Mouse (Mus musculus) forebrain, embryonic 11.5 days (tissue): ENCODE measurements around the gene Il25. TPM values are rescaled to one million over a fixed set of nuclear protein-coding genes. Genes with fewer than 3 reads are reported as not detected.

Experiments used
- ATAC-seq: fragments of 200-750 bp; cut with Nextera tagmentation; replicated peaks from 2 replicates; pipeline ENCODE4 v1.8.0; 2017; ENCODE audit warnings: moderate TSS enrichment; ENCODE audit not compliant: low FRiP score
- DNase-seq: peaks from one replicate; pipeline ENCODE4 v3.0.0-alpha.2; 2017; ENCODE audit warnings: low spot score
- H3K27ac ChIP-seq: fragments of 300-500 bp; sonication (generic); 2 replicates; pipeline ENCODE4 v1.5.1; 2014; ENCODE audit warnings: low read depth, low read length
- H3K27me3 ChIP-seq: fragments of 300-500 bp; sonication (generic); 2 replicates; pipeline ENCODE4 v1.6.1; 2014; ENCODE audit warnings: mild to moderate bottlenecking, low read length, mixed read lengths; ENCODE audit not compliant: control insufficient read depth, insufficient read depth
- H3K36me3 ChIP-seq: fragments of 300-500 bp; sonication (generic); 2 replicates; pipeline ENCODE4 v1.6.1; 2014; ENCODE audit warnings: mild to moderate bottlenecking, low read length, moderate library complexity, mixed read lengths; ENCODE audit not compliant: control insufficient read depth, insufficient read depth
- H3K4me1 ChIP-seq: fragments of 300-500 bp; sonication (generic); replicated peaks from 2 replicates; pipeline ENCODE4 v1.6.1; 2014; ENCODE audit warnings: low read length, mixed read lengths; ENCODE audit not compliant: control insufficient read depth, insufficient read depth
- H3K4me2 ChIP-seq: fragments of 300-500 bp; sonication (generic); 2 replicates; pipeline ENCODE4 v1.6.1; 2014; ENCODE audit warnings: low read depth, mild to moderate bottlenecking, low read length, moderate library complexity, mixed read lengths; ENCODE audit not compliant: severe bottlenecking
- H3K4me3 ChIP-seq: fragments of 300-500 bp; sonication (generic); 2 replicates; pipeline ENCODE4 v1.5.1; 2014; ENCODE audit warnings: low read depth, low read length
- H3K9ac ChIP-seq: fragments of 300-500 bp; sonication (generic); 2 replicates; pipeline ENCODE4 v1.6.1; 2014; ENCODE audit warnings: low read length
- H3K9me3 ChIP-seq: fragments of 300-500 bp; sonication (generic); 2 replicates; pipeline ENCODE4 v1.6.1; 2016; ENCODE audit warnings: low read length, mixed read lengths; ENCODE audit not compliant: control insufficient read depth
- WGBS: fragments of 180-500 bp; shearing (Covaris S2); extraction: QIAGEN DNeasy Blood & Tissue Kit; methylation state at CpG from one replicate; pipeline ENCODE4 v1.1.7; 2014; 5-methylcytosine and 5-hydroxymethylcytosine counted together
- polyA plus RNA-seq: library from polyadenylated mRNA; unstranded; fragments of >200 nt; fragmentation: Nextera tagmentation; extraction: Ambion mirVana; gene quantifications from 2 replicates; pipeline ENCODE4 v1.2.1, GENCODE M21; 2014

The Il25 gene
- polyA plus RNA-seq, 1 experiment from 2014 or later, result not detected

GRCm38 (mm10) chr14:54936831-54937160, 4.3 kb downstream of the Il25 start:
- Histone ChIP-seq H3K27ac (no peak overlapping the region), H3K9ac (no peak overlapping the region; the same call in 1 of the 2 replicates), H3K4me2 (no peak overlapping the region), H3K9me3 (no peaks in the 10 kb centered on the region), H3K4me1 (no peaks in the 10 kb centered on the region), H3K27me3 (no peaks in the 10 kb centered on the region), H3K4me3 (no peak overlapping the region), H3K36me3 (no peaks in the 10 kb centered on the region)
- ATAC-seq, result no peak
- 71% methylated on average over 6 of the region's 6 CpGs for WGBS
- no peak for DNase-seq

GRCm38 (mm10) chr14:54937361-54938182, 5.1 kb downstream of the Il25 start:
- no peak overlapping the region for H3K4me3 ChIP-seq
- no peaks in the 10 kb centered on the region for H3K4me1 ChIP-seq
- no peak for ATAC-seq
- H3K4me2 ChIP-seq, result no peak overlapping the region
- H3K9ac ChIP-seq, result no peak overlapping the region
- no peaks in the 10 kb centered on the region for H3K27me3 ChIP-seq
- no peaks in the 10 kb centered on the region for H3K9me3 ChIP-seq
- H3K27ac ChIP-seq, result no peak overlapping the region
- DNase-seq, result no peak
- 85% methylated on average over 16 of the region's 16 CpGs for WGBS
- H3K36me3 ChIP-seq, result no peaks in the 10 kb centered on the region

- H3K9ac ChIP-seq, result no peak overlapping the region
- no peak overlapping the region for H3K4me3 ChIP-seq
- no peaks in the 10 kb centered on the region for H3K9me3 ChIP-seq
- DNase-seq, result no peak
- no peaks in the 10 kb centered on the region for H3K4me1 ChIP-seq
- H3K27ac ChIP-seq, result no peak overlapping the region
- H3K36me3 ChIP-seq, result no peaks in the 10 kb centered on the region
- H3K27me3 ChIP-seq, result no peaks in the 10 kb centered on the region
- no peak overlapping the region for H3K4me2 ChIP-seq
- WGBS, result 82% methylated on average over 15 of the region's 15 CpGs
- ATAC-seq, result no peak
Observed at GRCm38 (mm10) chr14:54938431-54939219, 6.1 kb downstream of the Il25 start.

- 52% methylated on average over 12 of the region's 12 CpGs for WGBS
- H3K9me3 ChIP-seq, result no peaks in the 10 kb centered on the region
Observed at GRCm38 (mm10) chr14:54939434-54940175, 7.1 kb downstream of the Il25 start.

GRCm38 (mm10) chr14:54940176-54940530, 7.7 kb downstream of the Il25 start:
- Histone ChIP-seq H3K4me3 (no peak overlapping the region), H3K27ac (no peak overlapping the region), H3K27me3 (no peaks in the 10 kb centered on the region), H3K9ac (no peak overlapping the region), H3K4me2 (no peak overlapping the region), H3K36me3 (no peaks in the 10 kb centered on the region), H3K4me1 (no peaks in the 10 kb centered on the region), H3K9me3 (no peaks in the 10 kb centered on the region)
- DNase-seq, result no peak
- 91% methylated on average over 3 of the region's 3 CpGs for whole genome bisulfite sequencing
- no peak for ATAC-seq

More at GRCm38 (mm10) chr14:54939434-54940175, 7.1 kb downstream of the Il25 start:
- Histone ChIP-seq H3K27ac (no peak overlapping the region), H3K36me3 (no peaks in the 10 kb centered on the region), H3K4me3 (no peak overlapping the region), H3K4me1 (no peaks in the 10 kb centered on the region), H3K4me2 (no peak overlapping the region), H3K9ac (no peak overlapping the region), H3K27me3 (no peaks in the 10 kb centered on the region)
- DNase-seq (peak; percentile 77), ATAC-seq (0 out of 2 replicates have a peak, but pooled peaks have one; percentile 18)

GRCm38 (mm10) chr14:54941024-54941978, 8.8 kb downstream of the Il25 start:
- no peak overlapping the region for H3K4me3 ChIP-seq
- H3K9ac ChIP-seq, result no peak overlapping the region
- H3K4me2 ChIP-seq, result no peak overlapping the region
- H3K4me1 ChIP-seq, result no peaks in the 10 kb centered on the region
- ATAC-seq (no peak), DNase-seq (no peak)
- no peak overlapping the region for H3K27ac ChIP-seq
- 71% methylated on average over 13 of the region's 13 CpGs for WGBS
- no peaks in the 10 kb centered on the region for H3K9me3 ChIP-seq
- no peaks in the 10 kb centered on the region for H3K36me3 ChIP-seq
- no peaks in the 10 kb centered on the region for H3K27me3 ChIP-seq

- Histone ChIP-seq H3K27me3 (no peaks in the 10 kb centered on the region), H3K4me2 (no peak overlapping the region), H3K4me1 (no peaks in the 10 kb centered on the region), H3K36me3 (no peaks in the 10 kb centered on the region), H3K9ac (no peak overlapping the region), H3K9me3 (no peaks in the 10 kb centered on the region), H3K27ac (no peak overlapping the region), H3K4me3 (no peak overlapping the region)
- WGBS, result 90% methylated on average over 8 of the region's 8 CpGs
- DNase-seq (no peak), ATAC-seq (no peak)
Observed at GRCm38 (mm10) chr14:54942479-54942878, 10.0 kb downstream of the Il25 start.

GRCm38 (mm10) chr14:54943971-54944370, 11.5 kb downstream of the Il25 start:
- DNase-seq (no peak), ATAC-seq (no peak)
- H3K4me2 ChIP-seq, result no peak overlapping the region
- H3K4me1 ChIP-seq, result no peaks in the 10 kb centered on the region
- H3K9ac ChIP-seq, result no peak overlapping the region
- H3K27me3 ChIP-seq, result no peaks in the 10 kb centered on the region
- no peaks in the 10 kb centered on the region for H3K36me3 ChIP-seq
- no peaks in the 10 kb centered on the region for H3K9me3 ChIP-seq
- H3K27ac ChIP-seq, result no peak overlapping the region
- H3K4me3 ChIP-seq, result no peak overlapping the region
- 94% methylated on average over 7 of the region's 7 CpGs for WGBS
